ENCODE assay signal across 8 mouse cellular contexts in genomic region chr10:82889447-82889973, GRCm38 (mm10). TPM values are rescaled to one million over a fixed set of nuclear protein-coding genes. Genes with fewer than 3 reads are reported as not detected.
DNase-seq lines count a peak whose midpoint lies in the region; ATAC-seq and TF ChIP-seq lines count a peak whose summit lies in the region.

No protein-coding gene starts in this region.

- no peak overlapping the region for H3K27ac ChIP-seq in kidney, embryonic 14.5 days (ENCODE audit: low read depth, low read length)
- peak overlapping the region; percentile 46; the same call in 1 of the 2 replicates for H3K27ac ChIP-seq in liver, postnatal 0 days (ENCODE audit: low read depth)

- no peak for ATAC-seq in kidney, embryonic 14.5 days (ENCODE audit: low FRiP score, low TSS enrichment)
- ATAC-seq in liver, postnatal 0 days = peak; percentile 90
- ATAC-seq in megakaryocyte-erythroid progenitor cell, adult 5-6 weeks (replicated peaks; ENCODE audit: low FRiP score, low TSS enrichment, poor library complexity, severe bottlenecking) = no peak

- intact Hi-C loops in heart, postnatal 10 days (cut with DNase I) = no loop called here

- H3K4me1 ChIP-seq in kidney, embryonic 14.5 days (ENCODE audit: control insufficient read depth, insufficient read depth, low read length) = peaks cover 9% of the 10 kb centered on the region; the same call in 1 of the 2 replicates
- peaks cover 24% of the 10 kb centered on the region for H3K4me1 ChIP-seq in liver, postnatal 0 days (ENCODE audit: insufficient read depth)

- no peaks in the 10 kb centered on the region for H3K9me3 ChIP-seq in kidney, embryonic 14.5 days (ENCODE audit: control insufficient read depth, low read length)
- no peaks in the 10 kb centered on the region for H3K9me3 ChIP-seq in liver, postnatal 0 days (ENCODE audit: low read length)

- no peaks in the 10 kb centered on the region for H3K27me3 ChIP-seq in kidney, embryonic 14.5 days (ENCODE audit: control insufficient read depth, insufficient read depth, low read length)
- no peaks in the 10 kb centered on the region for H3K27me3 ChIP-seq in liver, postnatal 0 days (ENCODE audit: insufficient read depth, low read length)

- H3K36me3 ChIP-seq in kidney, embryonic 14.5 days (ENCODE audit: control insufficient read depth, insufficient read depth, low read length) = peaks cover 81% of the 10 kb centered on the region
- peaks cover 61% of the 10 kb centered on the region for H3K36me3 ChIP-seq in liver, postnatal 0 days (replicated peaks; ENCODE audit: insufficient read depth, low read length)

- no peak overlapping the region for H3K4me2 ChIP-seq in kidney, embryonic 14.5 days (replicated peaks; ENCODE audit: low read depth, low read length)
- no peak overlapping the region for H3K4me2 ChIP-seq in liver, postnatal 0 days (ENCODE audit: low read depth, low read length)

- 54% methylated on average over 9 of the region's 9 CpGs for WGBS in kidney, embryonic 14.5 days
- WGBS in liver, postnatal 0 days (ENCODE audit: insufficient replicate concordance) = 31% methylated on average over 9 of the region's 9 CpGs

- H3K4me3 ChIP-seq in kidney, embryonic 14.5 days (ENCODE audit: low read length) = no peak overlapping the region
- H3K4me3 ChIP-seq in liver, postnatal 0 days (ENCODE audit: low read depth, low read length) = no peak overlapping the region

- TF ChIP-seq CTCF in brain, embryonic 14.5 days (IDR thresholded peaks at IDR 0.05; ENCODE audit: borderline replicate concordance, extremely low read depth, insufficient read depth, insufficient read length) = no peak
- no peak for TF ChIP-seq CTCF in liver, postnatal 0 days (IDR thresholded peaks at IDR 0.05; ENCODE audit: low read depth)

- H3K9ac ChIP-seq in kidney, embryonic 14.5 days (ENCODE audit: low read depth, low read length) = no peak overlapping the region
- no peak overlapping the region for H3K9ac ChIP-seq in liver, postnatal 0 days (replicated peaks)

- DNase-seq in kidney, adult 11 months = peak; percentile 76
- DNase-seq in brain, embryonic 14.5 days (ENCODE audit: low read depth) = peak; percentile 71
- peak; percentile 81 to 84 for DNase-seq in heart, postnatal 10 days
- peak; percentile 85 for DNase-seq in liver, postnatal 0 days
- peak; percentile 87 for DNase-seq in urinary bladder, postnatal 14 days (ENCODE audit: low spot score)
- no peak for DNase-seq in layer of hippocampus, postnatal 14 days (ENCODE audit: low spot score in 2 of 2)

- TF ChIP-seq POLR2A in brain, embryonic 14.5 days (IDR thresholded peaks at IDR 0.05; ENCODE audit: borderline replicate concordance, extremely low read depth, insufficient read depth, insufficient read length, poor library complexity, severe bottlenecking) = no peak

- no peak for TF ChIP-seq EP300 in liver, postnatal 0 days (IDR thresholded peaks at IDR 0.05; ENCODE audit: low read depth)

RNA-seq across cellular contexts. Expression of gene Eid3, which starts 23.1 kb away (rescaled TPM):
- 0.34 and 0.81 TPM in 2 replicates for polyA plus RNA-seq in kidney, embryonic 14.5 days (2014; fragmentation: Nextera tagmentation; extraction: Ambion mirVana)
- polyA plus RNA-seq in brain, embryonic 14.5 days (2012; rRNA removed) = 0.57 and 1.2 TPM in 2 replicates
- total RNA-seq in heart, postnatal 10 days (2021) = 1 to 10 TPM in 1 of 2 experiments, under 1 TPM in 1; 0.60 to 1.8 TPM
- 0.15 TPM in 1 of 2 replicates, not detected in the other for polyA plus RNA-seq in liver, postnatal 0 days (2015; fragmentation: Nextera tagmentation; extraction: Ambion mirVana)
- total RNA-seq in megakaryocyte-erythroid progenitor cell, adult 5-6 weeks (2014; fragmentation: Nextera tagmentation) = 3.6 and 7.4 TPM in 2 replicates
- total RNA-seq in megakaryocyte-erythroid progenitor cell, adult 5-6 weeks (2017) = 3.9 TPM in 1 of 2 replicates, not detected in the other
- total RNA-seq in layer of hippocampus, postnatal 14 days (2021) = 1 to 10 TPM; 1.8 to 2.8 TPM

RNA-seq across cellular contexts. Expression of gene Txnrd1, which starts 55.8 kb away (rescaled TPM):
- polyA plus RNA-seq in kidney, embryonic 14.5 days (2014; fragmentation: Nextera tagmentation; extraction: Ambion mirVana) = 72.4 and 136 TPM in 2 replicates
- polyA plus RNA-seq in brain, embryonic 14.5 days (2012; rRNA removed) = 105 and 115 TPM in 2 replicates
- 10 to 100 TPM; 51.2 TPM for total RNA-seq in heart, postnatal 10 days (2021)
- 26.7 and 28.1 TPM in 2 replicates for polyA plus RNA-seq in liver, postnatal 0 days (2015; fragmentation: Nextera tagmentation; extraction: Ambion mirVana)
- total RNA-seq in megakaryocyte-erythroid progenitor cell, adult 5-6 weeks (2014; fragmentation: Nextera tagmentation) = 49.0 and 54.4 TPM in 2 replicates
- total RNA-seq in megakaryocyte-erythroid progenitor cell, adult 5-6 weeks (2017) = 88.2 and 94.7 TPM in 2 replicates
- total RNA-seq in layer of hippocampus, postnatal 14 days (2021) = 10 to 100 TPM; 57.7 to 62.8 TPM

Comparison
In these comparisons a context has a peak if more than half of its experiments do, and no peak if none do; other contexts are left out.
1. DNase-seq: peak in kidney, adult 11 months (single experiment), brain, embryonic 14.5 days (single experiment), heart, postnatal 10 days (2 of 2), liver, postnatal 0 days (single experiment) and urinary bladder, postnatal 14 days (single experiment); none in layer of hippocampus, postnatal 14 days (0 of 2).